Mouse (Mus musculus) midbrain, embryonic 13.5 days (tissue): Measurements from ENCODE around the gene Tmx1. TPM values are rescaled to one million over a fixed set of nuclear protein-coding genes. Genes with fewer than 3 reads are reported as not detected.

ENCODE experiments used
- ATAC-seq: fragments of 200-750 bp; cut with Nextera tagmentation; 2 replicates; pipeline ENCODE4 v1.8.0; 2017; ENCODE audit warnings: mild to moderate bottlenecking, moderate TSS enrichment, moderate library complexity
- H3K27ac ChIP-seq: fragments of 300-500 bp; sonication (generic); 2 replicates; pipeline ENCODE4 v1.5.1; 2015; ENCODE audit warnings: inconsistent platforms, mild to moderate bottlenecking, moderate library complexity
- H3K27me3 ChIP-seq: fragments of 300-500 bp; sonication (generic); 2 replicates; pipeline ENCODE4 v1.6.1; 2015; ENCODE audit warnings: mild to moderate bottlenecking, inconsistent platforms
- H3K36me3 ChIP-seq: fragments of 300-500 bp; sonication (generic); 2 replicates; pipeline ENCODE4 v1.6.1; 2015; ENCODE audit warnings: mild to moderate bottlenecking, inconsistent platforms
- H3K4me1 ChIP-seq: fragments of 300-500 bp; sonication (generic); replicated peaks from 2 replicates; pipeline ENCODE4 v1.6.1; 2015; ENCODE audit warnings: inconsistent platforms
- H3K4me2 ChIP-seq: fragments of 300-500 bp; sonication (generic); replicated peaks from 2 replicates; pipeline ENCODE4 v1.6.1; 2015; ENCODE audit warnings: moderate library complexity, mild to moderate bottlenecking, inconsistent platforms
- H3K4me3 ChIP-seq: fragments of 300-500 bp; sonication (generic); replicated peaks from 2 replicates; pipeline ENCODE4 v1.5.1; 2015; ENCODE audit warnings: mild to moderate bottlenecking, inconsistent platforms
- H3K9ac ChIP-seq: fragments of 300-500 bp; sonication (generic); replicated peaks from 2 replicates; pipeline ENCODE4 v1.6.1; 2015; ENCODE audit warnings: mild to moderate bottlenecking, inconsistent platforms
- H3K9me3 ChIP-seq: fragments of 300-500 bp; sonication (generic); 2 replicates; pipeline ENCODE4 v1.6.1; 2016; ENCODE audit warnings: mild to moderate bottlenecking, inconsistent platforms
- WGBS: fragments of 180-500 bp; shearing (Covaris S2); methylation state at CpG from one replicate; pipeline ENCODE4 v1.1.7; 2015; 5-methylcytosine and 5-hydroxymethylcytosine counted together
- polyA plus RNA-seq: library from polyadenylated mRNA; unstranded; fragments of >200 nt; fragmentation: Nextera tagmentation; extraction: Ambion mirVana; gene quantifications from 2 replicates; pipeline ENCODE4 v1.2.1, GENCODE M21; 2015

Gene Tmx1
- polyA plus RNA-seq, 1 experiment from 2014 or later, result 139 TPM

- WGBS, result 58% methylated on average over 10 of the region's 10 CpGs
- Histone ChIP-seq H3K4me3 (no peak overlapping the region), H3K9ac (no peak overlapping the region), H3K27me3 (no peaks in the 10 kb centered on the region), H3K4me2 (no peak overlapping the region), H3K4me1 (peaks cover 12% of the 10 kb centered on the region), H3K9me3 (peaks cover 2% of the 10 kb centered on the region; the same call in 1 of the 2 replicates), H3K27ac (no peak overlapping the region), H3K36me3 (no peaks in the 10 kb centered on the region)
- peak; percentile 81 for ATAC-seq
Observed at GRCm38 (mm10) chr12:70494494-70495281, 41.8 kb downstream of the Tmx1 start.

DNA sequence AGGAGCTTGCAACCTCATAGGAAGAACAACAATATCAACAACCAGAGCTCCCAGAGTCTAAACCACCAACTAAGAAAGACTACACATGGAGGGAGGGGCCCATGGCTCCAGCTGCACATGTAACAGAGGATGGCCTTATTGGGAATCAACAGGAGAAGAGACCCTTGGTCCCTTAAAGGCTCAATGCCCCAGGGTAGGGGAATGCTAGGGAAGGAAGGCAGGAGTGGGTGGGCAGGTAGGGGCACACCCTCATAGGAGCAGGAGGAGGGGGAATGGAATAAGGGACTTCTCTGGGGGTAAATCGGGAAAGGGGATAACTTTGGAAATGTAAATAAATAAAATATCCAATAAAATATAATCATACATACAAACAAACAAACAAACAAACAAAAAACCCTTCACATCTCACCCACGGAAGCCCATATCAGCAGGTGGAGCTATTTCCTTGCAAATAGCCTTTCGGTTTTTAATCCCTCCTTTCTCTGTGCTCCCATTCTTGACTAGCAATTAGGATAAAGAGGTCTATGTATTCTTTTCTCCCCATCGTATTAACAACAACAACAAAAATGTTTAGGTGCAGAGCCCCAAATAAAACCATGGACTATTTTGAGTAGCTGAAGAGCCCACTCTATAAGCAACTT, 42.5 kb downstream of the Tmx1 start:
- peak; percentile 59 for ATAC-seq
- Histone ChIP-seq H3K36me3 (no peaks in the 10 kb centered on the region), H3K4me3 (no peak overlapping the region), H3K27ac (no peak overlapping the region), H3K4me1 (peaks cover 12% of the 10 kb centered on the region), H3K9me3 (peaks cover 2% of the 10 kb centered on the region; the same call in 1 of the 2 replicates), H3K4me2 (no peak overlapping the region), H3K9ac (no peak overlapping the region), H3K27me3 (no peaks in the 10 kb centered on the region)
- 46% methylated on average over 4 of the region's 4 CpGs for WGBS

DNA sequence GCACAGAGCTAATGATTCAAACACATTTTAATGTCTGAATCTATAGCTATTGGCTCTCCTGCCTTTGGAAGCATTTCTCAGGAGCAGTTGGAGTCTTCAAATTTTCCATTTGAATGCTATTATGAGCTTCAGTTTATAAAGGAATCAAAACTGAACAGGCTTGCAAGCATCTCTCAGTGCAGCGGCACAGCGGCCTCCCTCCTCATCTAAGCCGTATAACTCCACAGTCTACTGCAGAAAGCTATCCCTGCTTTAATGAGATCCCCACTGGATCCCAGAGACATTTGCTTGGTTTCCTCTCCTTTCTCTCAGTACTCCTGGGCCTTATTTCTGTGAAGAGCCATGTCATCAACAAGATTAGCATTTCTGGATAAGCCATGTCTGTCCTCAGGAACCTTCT, 45.2 kb downstream of the Tmx1 start:
- no peak overlapping the region for H3K4me3 ChIP-seq
- H3K27me3 ChIP-seq, result no peaks in the 10 kb centered on the region
- no peaks in the 10 kb centered on the region for H3K36me3 ChIP-seq
- 72% methylated on average over 3 of the region's 3 CpGs for WGBS
- H3K9ac ChIP-seq, result no peak overlapping the region
- H3K4me2 ChIP-seq, result no peak overlapping the region
- no peak overlapping the region for H3K27ac ChIP-seq
- peaks cover 2% of the 10 kb centered on the region; the same call in 1 of the 2 replicates for H3K9me3 ChIP-seq
- ATAC-seq, result no peak
- peaks cover 12% of the 10 kb centered on the region for H3K4me1 ChIP-seq

- Histone ChIP-seq H3K36me3 (no peaks in the 10 kb centered on the region), H3K9ac (no peak overlapping the region), H3K4me2 (no peak overlapping the region), H3K4me3 (no peak overlapping the region), H3K9me3 (no peaks in the 10 kb centered on the region), H3K27me3 (no peaks in the 10 kb centered on the region), H3K27ac (no peak overlapping the region), H3K4me1 (0 out of 2 replicates have a peak, but pooled peaks cover 3% of the 10 kb centered on the region)
- no peak for ATAC-seq
- WGBS, result 81% methylated on average over 5 of the region's 5 CpGs
Observed at GRCm38 (mm10) chr12:70505971-70506370, 53.1 kb downstream of the Tmx1 start.

GRCm38 (mm10) chr12:70512023-70512422, 59.1 kb downstream of the Tmx1 start:
- Histone ChIP-seq H3K9me3 (no peaks in the 10 kb centered on the region), H3K4me2 (no peak overlapping the region), H3K9ac (no peak overlapping the region), H3K36me3 (no peaks in the 10 kb centered on the region), H3K4me3 (no peak overlapping the region), H3K4me1 (no peaks in the 10 kb centered on the region), H3K27me3 (no peaks in the 10 kb centered on the region), H3K27ac (no peak overlapping the region)
- WGBS, result 90% methylated on average over 5 of the region's 5 CpGs
- ATAC-seq, result no peak

DNA sequence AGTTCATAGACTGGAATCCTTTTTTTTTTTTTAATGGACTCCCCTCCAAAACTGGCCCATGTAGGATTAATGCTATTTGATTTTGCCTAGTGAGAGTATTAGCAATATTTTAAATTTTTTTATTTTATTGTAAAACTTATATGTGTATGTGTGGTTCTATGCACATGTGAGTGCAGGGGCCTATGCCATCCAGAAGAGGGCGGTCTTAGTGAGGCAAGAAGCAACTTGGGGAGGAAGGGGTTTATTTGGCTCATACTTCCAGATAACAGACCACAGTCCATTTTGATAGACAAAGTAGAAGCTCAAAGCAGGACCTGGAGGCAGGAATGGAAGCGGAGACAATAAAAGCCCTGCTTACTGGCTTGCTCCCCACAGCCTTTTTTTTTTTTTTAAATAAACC, 59.5 kb downstream of the Tmx1 start:
- Histone ChIP-seq H3K36me3 (no peaks in the 10 kb centered on the region), H3K4me1 (no peaks in the 10 kb centered on the region), H3K4me2 (no peak overlapping the region), H3K9me3 (no peaks in the 10 kb centered on the region), H3K27me3 (no peaks in the 10 kb centered on the region), H3K9ac (no peak overlapping the region), H3K27ac (no peak overlapping the region), H3K4me3 (no peak overlapping the region)
- 93% methylated on average over 2 of the region's 2 CpGs for WGBS
- no peak for ATAC-seq

Other genes with a start within 250 kb of the Tmx1 start
- gene Pygl, start 221.6 kb upstream of the Tmx1 start, polyA plus RNA-seq, result 5.4 and 8.2 TPM in 2 replicates
- gene Trim9, start 105.5 kb upstream of the Tmx1 start, polyA plus RNA-seq, result 56.2 and 61.8 TPM in 2 replicates